Mouse (Mus musculus) spleen, adult 2 months (tissue): ENCODE results near the gene Cd200r3. TPM values are rescaled to one million over a fixed set of nuclear protein-coding genes. Genes with fewer than 3 reads are reported as not detected.

ENCODE experiments used
- DNase-seq, 2 experiments: peaks; one replicate each; pipeline versions ENCODE4 v3.0.0 to v3.0.0-alpha.2; 2012 to 2021; ENCODE audit warnings: low spot score in 2 of 2, low read depth in 1 of 2
- H3K27ac ChIP-seq: fragments of 200-500 bp; 2 replicates; pipeline ENCODE4 v1.5.1; 2012; ENCODE audit warnings: low read length, inconsistent platforms; ENCODE audit not compliant: insufficient read depth
- H3K27me3 ChIP-seq: fragments of 200-500 bp; 2 replicates; pipeline ENCODE4 v1.6.1; 2012; ENCODE audit warnings: mild to moderate bottlenecking, moderate library complexity, low read length, inconsistent platforms; ENCODE audit not compliant: control insufficient read depth, insufficient read depth
- H3K36me3 ChIP-seq: fragments of 200-500 bp; 2 replicates; pipeline ENCODE4 v1.6.1; 2012; ENCODE audit warnings: mild to moderate bottlenecking, low read length, inconsistent platforms; ENCODE audit not compliant: control insufficient read depth, insufficient read depth
- H3K4me1 ChIP-seq: fragments of 200-500 bp; 2 replicates; pipeline ENCODE4 v1.6.1; 2011; ENCODE audit warnings: inconsistent platforms; ENCODE audit not compliant: control insufficient read depth, insufficient read depth, insufficient read length
- H3K4me3 ChIP-seq: fragments of 200-500 bp; 2 replicates; pipeline ENCODE4 v1.5.1; 2011; ENCODE audit warnings: mild to moderate bottlenecking, inconsistent platforms; ENCODE audit not compliant: insufficient read depth, insufficient read length; ENCODE audit errors: extremely low read depth
- CTCF ChIP-seq: fragments of 200-500 bp; IDR thresholded peaks from 2 replicates; pipeline ENCODE4 v1.5.1; 2011; ENCODE audit warnings: mild to moderate bottlenecking, inconsistent platforms; ENCODE audit not compliant: insufficient read depth, insufficient read length, insufficient replicate concordance; ENCODE audit errors: extremely low read depth
- POLR2A ChIP-seq: fragments of 200-500 bp; IDR thresholded peaks from 2 replicates; pipeline ENCODE4 v1.6.1; 2011; ENCODE audit warnings: low read depth, low read length, inconsistent platforms
- WGBS: fragments of 180-500 bp; shearing (Covaris S2); methylation state at CpG from one replicate; pipeline ENCODE4 v1.1.7; 2018; 5-methylcytosine and 5-hydroxymethylcytosine counted together
- polyA plus RNA-seq: library from polyadenylated mRNA; depleted of rRNA; stranded (reverse); fragments of >200 nt; gene quantifications from 2 replicates; pipeline ENCODE4 v1.2.3, GENCODE M21; 2012

Gene Cd200r3
- polyA plus RNA-seq, 1 experiment, result 0.19 TPM

GRCm38 (mm10) chr16:44999537-44999936 is 56.1 kb downstream of the Cd200r3 start:
- WGBS, result 15% methylated on average over 3 of the region's 3 CpGs
- TF ChIP-seq CTCF (no peak), POLR2A (no peak)
- Histone ChIP-seq H3K36me3 (no peaks in the 10 kb centered on the region), H3K27me3 (no peaks in the 10 kb centered on the region), H3K4me3 (no peak overlapping the region), H3K4me1 (peaks cover 9% of the 10 kb centered on the region; the same call in 1 of the 2 replicates), H3K27ac (peak overlapping the region; percentile 60)
- DNase-seq, result no peak

GRCm38 (mm10) chr16:45004443-45004842 is 61.0 kb downstream of the Cd200r3 start:
- no peak for DNase-seq
- Histone ChIP-seq H3K4me3 (no peak overlapping the region), H3K27ac (no peak overlapping the region), H3K27me3 (no peaks in the 10 kb centered on the region), H3K36me3 (no peaks in the 10 kb centered on the region), H3K4me1 (peaks cover 14% of the 10 kb centered on the region)
- TF ChIP-seq CTCF (no peak), POLR2A (no peak)
- WGBS, result 46% methylated on average over 3 of the region's 3 CpGs

- Histone ChIP-seq H3K27me3 (no peaks in the 10 kb centered on the region), H3K36me3 (no peaks in the 10 kb centered on the region), H3K4me1 (peaks cover 9% of the 10 kb centered on the region), H3K4me3 (no peak overlapping the region), H3K27ac (no peak overlapping the region)
- WGBS, result 40% methylated on average over 3 of the region's 3 CpGs
- TF ChIP-seq POLR2A, result no peak
- no peak for DNase-seq
Measured at GRCm38 (mm10) chr16:45005280-45005679, 61.8 kb downstream of the Cd200r3 start.

GRCm38 (mm10) chr16:45006971-45007370 is 63.5 kb downstream of the Cd200r3 start:
- H3K27ac ChIP-seq, result peak overlapping the region; percentile 22; the same call in 1 of the 2 replicates
- no peak overlapping the region for H3K4me3 ChIP-seq
- 38% methylated on average over 2 of the region's 2 CpGs for WGBS
- peak in 1 of 2 experiments; percentile 34 for DNase-seq
- H3K27me3 ChIP-seq, result no peaks in the 10 kb centered on the region
- H3K36me3 ChIP-seq, result no peaks in the 10 kb centered on the region
- no peak for TF ChIP-seq POLR2A
- no peak for TF ChIP-seq CTCF
- peaks cover 9% of the 10 kb centered on the region for H3K4me1 ChIP-seq

- TF ChIP-seq POLR2A, result no peak
- TF ChIP-seq CTCF, result no peak
- H3K4me3 ChIP-seq, result no peak overlapping the region
- no peak for DNase-seq
- H3K36me3 ChIP-seq, result no peaks in the 10 kb centered on the region
- H3K27me3 ChIP-seq, result no peaks in the 10 kb centered on the region
- H3K27ac ChIP-seq, result peak overlapping the region; percentile 7; the same call in 1 of the 2 replicates
- H3K4me1 ChIP-seq, result peaks cover 9% of the 10 kb centered on the region
- WGBS, result 83% methylated on average over 4 of the region's 4 CpGs
Measured at GRCm38 (mm10) chr16:45007807-45008206, 64.3 kb downstream of the Cd200r3 start.

GRCm38 (mm10) chr16:45009634-45010033 is 66.2 kb downstream of the Cd200r3 start:
- peaks cover 6% of the 10 kb centered on the region for H3K4me1 ChIP-seq
- H3K4me3 ChIP-seq, result no peak overlapping the region
- WGBS, result 85% methylated on average over 5 of the region's 5 CpGs
- no peaks in the 10 kb centered on the region for H3K36me3 ChIP-seq
- H3K27ac ChIP-seq, result no peak overlapping the region
- no peaks in the 10 kb centered on the region for H3K27me3 ChIP-seq
- TF ChIP-seq CTCF, result no peak
- TF ChIP-seq POLR2A, result no peak
- DNase-seq, result no peak

- H3K4me3 ChIP-seq, result no peak overlapping the region
- no peaks in the 10 kb centered on the region for H3K27me3 ChIP-seq
- no peak for DNase-seq
- peaks cover 4% of the 10 kb centered on the region; the same call in 1 of the 2 replicates for H3K4me1 ChIP-seq
- TF ChIP-seq CTCF (no peak), POLR2A (no peak)
- no peaks in the 10 kb centered on the region for H3K36me3 ChIP-seq
- no peak overlapping the region for H3K27ac ChIP-seq
- WGBS, result 88% methylated on average over 1 of the region's 1 CpGs
Measured at GRCm38 (mm10) chr16:45015591-45015990, 72.1 kb downstream of the Cd200r3 start.

- no peak overlapping the region for H3K4me3 ChIP-seq
- H3K36me3 ChIP-seq, result no peaks in the 10 kb centered on the region
- TF ChIP-seq CTCF (no peak), POLR2A (no peak)
- H3K4me1 ChIP-seq, result peaks cover 4% of the 10 kb centered on the region; the same call in 1 of the 2 replicates
- no peak overlapping the region for H3K27ac ChIP-seq
- H3K27me3 ChIP-seq, result no peaks in the 10 kb centered on the region
- DNase-seq, result peak in 1 of 2 experiments; percentile 36
- 17% methylated on average over 3 of the region's 3 CpGs for WGBS
Measured at GRCm38 (mm10) chr16:45016488-45016887, 73.0 kb downstream of the Cd200r3 start.
